Mouse (Mus musculus): Measurements from ENCODE around the gene Cavin3.

DNA sequence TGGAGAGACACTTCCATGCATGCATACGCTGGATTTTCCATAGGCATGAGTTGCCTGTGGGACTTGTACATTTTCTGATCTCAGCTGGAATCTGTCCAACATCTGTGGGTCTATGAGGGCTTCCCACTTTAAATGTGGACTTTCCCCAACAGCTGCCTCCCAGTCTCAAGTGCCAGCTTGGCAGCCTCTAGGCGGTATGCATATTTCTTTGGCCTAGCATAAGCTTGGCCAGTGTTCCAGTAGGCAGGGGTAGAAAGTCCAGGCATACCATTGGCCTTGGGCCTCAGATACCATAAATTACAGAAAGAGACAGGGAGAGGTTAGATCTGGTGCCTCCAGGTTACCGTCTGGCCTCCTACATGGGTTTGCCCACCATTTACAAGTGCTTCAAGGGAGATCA lies 15.8 kb upstream of the Cavin3 start:
- TF ChIP-seq TAL1 (IDR thresholded peaks at IDR 0.05; ENCODE audit: low read length) (no peak), GATA1 (IDR thresholded peaks at IDR 0.05; ENCODE audit: low read length) (no peak)

Data from erythroblast, embryonic 14.5 days (primary cell).